Comparison of ENCODE assay signal across 8 mouse cellular contexts in genomic region chr10:71225894-71226293, GRCm38 (mm10). TPM values are rescaled to one million over a fixed set of nuclear protein-coding genes. Genes with fewer than 3 reads are reported as not detected.
A peak's percentile ranks its signal among the peaks of the same experiment; 100 is the strongest.
DNase-seq lines count a peak whose midpoint lies in the region; ATAC-seq and TF ChIP-seq lines count a peak whose summit lies in the region.

No protein-coding gene starts in this region.

- TF ChIP-seq RAD21 in MEL (IDR thresholded peaks at IDR 0.05; ENCODE audit: low read depth, low read length): peak; percentile 16

- no peak for TF ChIP-seq EP300 in MEL (IDR thresholded peaks at IDR 0.05; ENCODE audit: low read depth in 1 of 2, low read length in 2 of 2)

- no peaks in the 10 kb centered on the region for H3K27me3 ChIP-seq in MEL (ENCODE audit: control insufficient read depth in 1 of 2, insufficient read depth in 2 of 2, low read length in 2 of 2)

- ATAC-seq in megakaryocyte progenitor cell, adult 5-6 weeks (replicated peaks; ENCODE audit: poor library complexity): peak; percentile 94

- no peaks in the 10 kb centered on the region for H3K4me1 ChIP-seq in MEL (ENCODE audit: control insufficient read depth in 1 of 2, insufficient read depth in 2 of 2, low read length in 2 of 2)

- no peak overlapping the region for H3K9ac ChIP-seq in MEL (ENCODE audit: control insufficient read depth, low read depth, low read length, poor library complexity, severe bottlenecking)

- H3K36me3 ChIP-seq in MEL (ENCODE audit: control insufficient read depth in 1 of 2, insufficient read depth in 2 of 2, low read length in 2 of 2): peaks cover 0 to 19% of the 10 kb centered on the region in 2 experiments; a peak in 2 of 4 replicates

- intact Hi-C loops in heart, postnatal 25 days (cut with DNase I): loop anchor here (10.0 kb wide), 1 partner anchor 631 kb away; no protein-coding TSS in a partner anchor

- H3K27ac ChIP-seq in MEL (ENCODE audit: control insufficient read depth, low read depth, low read length): no peak overlapping the region

- DNase-seq in MEL (ENCODE audit: low read depth, low spot score): peak; percentile 74
- DNase-seq in brain, adult 2 months (ENCODE audit: low read depth, low spot score): peak; percentile 81
- DNase-seq in fibroblast of lung, adult 2 months (ENCODE audit: low read depth): peak; percentile 32
- peak; percentile 24 for DNase-seq in heart, postnatal 25 days (ENCODE audit: low spot score)
- peak; percentile 73 to 82 for DNase-seq in layer of hippocampus, postnatal 36 days
- peak; percentile 91 for DNase-seq in right cerebral cortex, adult 2 months (ENCODE audit: low spot score in 2 of 2)
- peak; percentile 90 for DNase-seq in urinary bladder, postnatal 25 days (ENCODE audit: low spot score)

- H3K4me3 ChIP-seq in MEL (ENCODE audit: control insufficient read depth in 1 of 2, insufficient read depth in 1 of 2, low read depth in 2 of 2, low read length in 2 of 2): no peak overlapping the region

- no peaks in the 10 kb centered on the region for H3K9me3 ChIP-seq in MEL (replicated peaks; ENCODE audit: insufficient read depth, low read length)

- no peaks in the 10 kb centered on the region for H3K79me2 ChIP-seq in MEL (ENCODE audit: control insufficient read depth, insufficient read depth, low read length, poor library complexity)

- no peak for TF ChIP-seq POLR2A in MEL (IDR thresholded peaks at IDR 0.05; ENCODE audit: control insufficient read depth in 1 of 2, insufficient read depth in 1 of 2, low read depth in 1 of 2, low read length in 2 of 2, poor library complexity in 1 of 2)

- peak; percentile 76 to 93 (median 86) for TF ChIP-seq CTCF in MEL (IDR thresholded peaks at IDR 0.05 in 2 of 3, conservative IDR thresholded peaks at IDR 0.05 in 1 of 3; ENCODE audit: control insufficient read depth in 1 of 3, insufficient read depth in 1 of 3, low read depth in 2 of 3, low read length in 3 of 3, poor library complexity in 1 of 3, severe bottlenecking in 1 of 3)

TF ChIP-seq in MEL, 35 proteins besides CTCF, POLR2A, EP300 and RAD21:
- TF ChIP-seq MAX (IDR thresholded peaks at IDR 0.05; ENCODE audit: low read length) (no peak), MAFK (IDR thresholded peaks at IDR 0.05; ENCODE audit: borderline replicate concordance, low read depth, low read length) (no peak), SMC3 (IDR thresholded peaks at IDR 0.05; ENCODE audit: low read depth, low read length) (peak; percentile 31)

RNA-seq across cellular contexts. Expression of gene Tfam, which starts 12.2 kb away (rescaled TPM):
- 73.7 and 76.4 TPM in 2 replicates for total RNA-seq in MEL (2012; rRNA removed)
- polyA plus RNA-seq in MEL (2012; ENCODE audit: insufficient read depth in 1 of 2, insufficient read length in 2 of 2, low read depth in 1 of 2, low replicate concordance in 2 of 2, missing spikeins in 1 of 2): 10 to 100 TPM; 55.9 to 97.8 TPM
- 10 to 100 TPM; 62.7 TPM for total RNA-seq in heart, postnatal 25 days (2021)
- 10 to 100 TPM; 39.4 to 45.7 TPM for total RNA-seq in layer of hippocampus, postnatal 36 days (2021)
- 63.2 and 67.9 TPM in 2 replicates for total RNA-seq in megakaryocyte progenitor cell, adult 5-6 weeks (2015)
- 100 and 136 TPM in 2 replicates for total RNA-seq in megakaryocyte progenitor cell, adult 5-6 weeks (2017)

RNA-seq across cellular contexts. Expression of gene Ube2d1, which starts 59.2 kb away (rescaled TPM):
- total RNA-seq in MEL (2012; rRNA removed): 2.4 and 2.9 TPM in 2 replicates
- 10 to 100 TPM in 1 of 2 experiments, not detected in 1; 16.5 TPM for polyA plus RNA-seq in MEL (2012; ENCODE audit: insufficient read depth in 1 of 2, insufficient read length in 2 of 2, low read depth in 1 of 2, low replicate concordance in 2 of 2, missing spikeins in 1 of 2)
- total RNA-seq in heart, postnatal 25 days (2021): 10 to 100 TPM; 46.5 to 53.1 TPM
- 10 to 100 TPM; 53.1 to 53.2 TPM for total RNA-seq in layer of hippocampus, postnatal 36 days (2021)
- 64.9 and 65.5 TPM in 2 replicates for total RNA-seq in megakaryocyte progenitor cell, adult 5-6 weeks (2015)
- 9.7 and 10.5 TPM in 2 replicates for total RNA-seq in megakaryocyte progenitor cell, adult 5-6 weeks (2017)

Comparison
In these comparisons a context has a peak if more than half of its experiments do, and no peak if none do; other contexts are left out.
1. DNase-seq: peak in every context shown above with its lines; median percentile 91 in right cerebral cortex, adult 2 months; 90 in urinary bladder, postnatal 25 days; 81 in brain, adult 2 months; 78 in layer of hippocampus, postnatal 36 days; 74 in MEL; 32 in fibroblast of lung, adult 2 months; 24 in heart, postnatal 25 days.